Mouse (Mus musculus): Measurements from ENCODE around the gene Psenen. TPM values are rescaled to one million over a fixed set of nuclear protein-coding genes. Genes with fewer than 3 reads are reported as not detected.

The Psenen gene
- 10 to 100 TPM; 79.4 to 87.1 TPM for total RNA-seq (2021)
- long read RNA-seq, transcript Psenen-203 (3 exons, 669 nt): minor isoform, 14 of 75 reads
- long read RNA-seq, transcript Psenen-201 (4 exons, 708 nt): major isoform, 50 of 75 reads
- long read RNA-seq, transcript Psenen-205 (3 exons, 414 nt): minor isoform, 5 of 75 reads
- long read RNA-seq, partial matches to known transcripts: 2 of 75 reads
- long read RNA-seq, other reads (novel, unspliced or antisense): 4 of 75 reads

DNA sequence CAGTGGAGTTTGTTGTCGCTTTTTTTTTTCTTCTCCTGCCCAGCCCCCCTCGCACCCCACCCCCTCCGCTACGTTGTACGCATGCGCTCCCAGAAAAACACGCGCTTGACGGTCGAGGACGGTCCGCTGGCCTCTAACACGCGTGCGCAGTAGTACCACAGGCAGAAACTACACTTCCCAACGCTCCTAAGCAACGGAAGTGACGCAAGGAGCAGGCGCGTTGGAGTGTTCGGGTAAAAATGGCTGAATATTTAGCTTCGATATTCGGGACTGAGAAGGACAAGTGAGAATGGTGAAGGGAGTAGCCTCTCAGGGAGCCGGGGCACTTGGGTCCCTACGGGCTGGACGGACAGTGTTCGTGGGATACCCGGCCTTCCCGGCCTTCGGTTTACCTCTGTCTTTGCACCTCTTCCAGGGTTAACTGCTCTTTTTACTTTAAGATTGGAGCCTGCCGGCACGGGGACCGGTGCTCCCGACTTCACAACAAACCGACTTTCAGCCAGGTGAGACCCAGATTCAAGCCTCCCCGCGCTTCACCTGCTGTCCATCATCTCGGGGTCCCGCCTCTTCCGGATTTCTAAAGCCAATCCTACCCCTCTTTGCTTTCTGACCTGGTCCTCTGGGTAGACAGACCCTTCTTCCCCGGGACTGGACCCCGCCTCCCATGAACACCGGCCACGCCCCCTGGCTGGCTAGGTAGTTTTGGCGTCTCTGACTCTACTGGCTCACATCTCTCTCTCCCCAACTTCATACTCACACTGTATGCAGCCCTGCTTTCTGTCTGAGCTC lies at the start of gene Psenen, which contains the start of the genes U2af1l4 and Gm49396:
Psenen (minus strand) TSS at position 511 of the 789 bp plus-strand sequence.
U2af1l4 (plus strand) TSS at position 185 of the 789 bp plus-strand sequence.
Gm49396 (plus strand) TSS at position 228 of the 789 bp plus-strand sequence.
- DNase-seq (ENCODE audit: low spot score in 2 of 2): peak; percentile 93 to 96

DNA sequence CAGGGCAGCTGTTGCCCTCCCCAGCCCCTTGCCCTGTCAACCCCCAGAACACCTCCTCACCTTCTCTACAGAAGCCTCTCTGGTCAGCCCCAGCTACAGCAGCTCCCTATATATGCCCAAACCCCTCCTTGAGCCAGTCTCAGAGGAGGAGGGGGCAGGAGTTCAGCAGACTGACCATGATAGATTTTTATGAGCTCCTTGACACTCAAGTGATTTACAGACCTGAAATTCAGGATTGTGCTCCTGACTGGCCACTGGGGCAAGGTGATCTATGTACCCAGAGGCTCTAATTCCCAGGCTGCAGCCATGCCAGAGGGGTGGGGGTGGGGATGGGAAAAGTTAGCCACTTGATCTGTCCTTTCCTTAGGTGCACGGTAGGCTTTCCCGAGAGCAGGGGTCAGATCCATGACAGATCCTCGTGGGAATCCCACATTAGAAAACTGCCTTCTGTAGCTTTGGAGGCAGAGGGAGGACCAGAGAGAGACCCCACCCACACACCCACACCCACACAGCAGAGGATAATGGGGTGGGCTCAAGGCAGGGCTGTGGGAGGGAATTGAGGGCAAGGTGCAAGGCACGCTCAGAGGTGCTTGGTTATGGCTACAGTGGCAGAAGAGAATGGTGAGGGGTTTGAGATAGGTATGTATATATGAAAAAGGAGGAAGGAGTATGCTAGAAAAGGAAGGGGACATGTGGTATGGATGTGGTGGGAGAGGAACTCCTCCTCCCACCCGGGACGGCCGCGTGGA lies 49.4 kb upstream of the Psenen start, which contains the start of gene Upk1a:
Upk1a (minus strand) TSS at position 194 of the 749 bp plus-strand sequence.
- DNase-seq (ENCODE audit: low spot score in 2 of 2): no peak

- no peak for DNase-seq (ENCODE audit: low spot score in 2 of 2)
Observed at GRCm38 (mm10) chr7:30610043-30610442, 46.6 kb upstream of the Psenen start.

DNA sequence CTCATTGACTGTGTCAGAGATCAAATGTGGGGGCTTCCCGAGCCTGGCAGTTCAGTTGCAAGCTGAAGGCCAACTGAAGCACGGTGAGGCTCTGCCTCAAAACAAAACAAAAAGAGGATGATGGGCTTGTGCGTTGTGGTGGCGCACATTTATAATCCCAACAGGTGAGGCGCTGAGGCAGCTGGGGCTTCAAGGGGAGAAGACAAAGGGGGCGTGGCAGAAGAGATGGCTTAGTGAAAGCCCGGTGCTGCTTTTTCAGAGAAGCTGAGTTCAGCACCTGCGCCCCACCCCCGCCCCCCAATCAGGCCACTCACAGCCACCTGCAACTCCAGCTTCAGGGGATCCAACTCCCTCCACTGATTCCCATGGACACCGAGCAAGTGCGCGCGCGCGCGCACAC lies 45.0 kb upstream of the Psenen start:
- no peak for DNase-seq (ENCODE audit: low spot score in 2 of 2)

DNA sequence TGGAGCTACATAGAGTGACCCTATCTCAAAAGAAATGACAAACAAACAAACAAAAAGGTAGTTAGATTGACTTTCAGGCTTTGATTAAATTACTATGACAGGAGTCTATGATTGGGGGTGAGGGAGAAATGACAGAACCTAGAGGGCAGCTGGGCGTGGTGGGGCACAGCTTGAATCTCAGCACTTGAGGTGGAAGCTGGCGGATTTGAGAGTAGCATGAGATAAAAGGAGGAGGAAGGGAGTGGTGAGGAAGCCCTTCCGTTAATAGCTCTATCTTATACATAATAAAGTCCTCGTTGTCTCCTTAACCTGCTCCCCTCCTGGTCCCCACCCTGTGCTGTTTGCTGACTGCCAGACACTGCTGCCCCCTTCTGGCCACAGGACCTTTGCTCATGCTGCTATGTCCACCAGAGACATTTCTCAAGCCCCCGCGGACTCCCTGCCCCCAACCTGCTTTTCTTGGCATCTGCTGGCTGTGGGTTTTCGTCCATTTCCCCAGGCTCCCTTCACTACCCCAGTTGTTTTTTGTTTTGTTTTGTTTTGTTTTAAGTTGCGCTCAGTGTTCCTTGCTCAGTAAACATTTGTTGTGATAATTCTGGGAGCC lies 44.4 kb upstream of the Psenen start:
- peak; percentile 48 to 56 for DNase-seq (ENCODE audit: low spot score in 2 of 2)

GRCm38 (mm10) chr7:30604944-30605343 lies 41.5 kb upstream of the Psenen start:
- no peak for DNase-seq (ENCODE audit: low spot score in 2 of 2)

GRCm38 (mm10) chr7:30604424-30604823 lies 41.0 kb upstream of the Psenen start:
- no peak for DNase-seq (ENCODE audit: low spot score in 2 of 2)

DNA sequence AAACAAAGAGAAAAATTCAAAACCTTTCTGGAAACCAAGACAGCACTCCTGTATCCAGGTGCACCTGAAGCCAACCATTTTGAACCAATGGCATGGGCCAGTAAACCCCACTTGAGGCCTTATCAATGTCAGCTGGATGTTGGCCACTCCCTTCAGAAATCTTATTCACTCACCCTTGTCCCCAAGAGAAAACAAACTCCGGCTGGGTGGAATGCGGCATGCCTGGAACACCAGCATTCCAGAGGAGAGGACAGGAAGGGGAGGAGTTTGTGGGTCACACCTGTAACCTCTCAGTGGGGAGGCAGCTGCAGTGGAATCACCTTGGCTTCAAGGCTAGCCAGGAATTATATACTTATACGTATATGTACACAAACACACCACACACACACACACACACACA lies 39.2 kb upstream of the Psenen start:
- DNase-seq (ENCODE audit: low spot score in 2 of 2): no peak

DNA sequence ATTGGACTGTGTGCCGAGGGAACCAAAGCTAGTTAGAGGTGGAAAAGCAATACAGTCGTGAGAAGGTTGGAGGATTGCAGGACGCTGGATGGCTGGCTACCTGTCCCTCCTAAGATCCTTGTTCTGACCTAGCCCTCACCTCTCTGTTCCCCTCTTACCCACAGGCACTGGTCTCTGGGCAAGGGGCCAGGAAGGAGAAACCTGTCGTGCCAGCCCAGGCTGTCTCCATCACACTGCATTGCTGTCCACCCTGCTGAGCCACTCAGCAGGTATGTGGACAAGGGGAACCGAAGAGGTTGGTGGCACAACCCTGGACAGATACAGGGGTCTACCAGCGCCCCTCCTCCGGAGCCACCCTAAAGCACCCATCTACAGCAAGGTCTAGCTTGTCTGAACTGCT lies 37.2 kb upstream of the Psenen start:
- no peak for DNase-seq (ENCODE audit: low spot score in 2 of 2)

DNA sequence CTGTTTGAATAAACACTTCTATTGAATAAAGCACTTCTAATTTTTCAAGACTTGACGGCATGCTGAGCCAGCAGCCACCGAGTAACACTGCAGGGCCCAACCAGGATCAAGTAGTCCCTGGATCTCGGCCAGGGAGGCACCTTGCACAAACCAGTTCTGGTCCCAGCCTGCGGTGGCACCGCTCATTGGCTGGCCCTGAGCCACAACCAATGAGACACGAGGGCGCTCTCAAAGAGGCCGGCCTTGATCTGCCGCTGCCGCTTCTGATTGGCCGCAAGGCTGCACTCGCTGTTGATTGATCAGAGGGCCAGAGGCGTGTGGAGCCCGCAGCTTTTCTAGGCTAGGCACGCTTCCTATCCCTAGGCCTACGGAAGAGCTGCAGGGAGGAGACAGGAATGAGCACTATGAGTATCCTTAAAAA lies 36.5 kb upstream of the Psenen start:
- peak; percentile 89 to 92 for DNase-seq (ENCODE audit: low spot score in 2 of 2)

- DNase-seq (ENCODE audit: low spot score in 2 of 2): no peak
Observed at GRCm38 (mm10) chr7:30598786-30599185, 35.4 kb upstream of the Psenen start, which contains the start of gene Zbtb32. TSS of gene Zbtb32 (minus strand) at chr7:30598909.

DNA sequence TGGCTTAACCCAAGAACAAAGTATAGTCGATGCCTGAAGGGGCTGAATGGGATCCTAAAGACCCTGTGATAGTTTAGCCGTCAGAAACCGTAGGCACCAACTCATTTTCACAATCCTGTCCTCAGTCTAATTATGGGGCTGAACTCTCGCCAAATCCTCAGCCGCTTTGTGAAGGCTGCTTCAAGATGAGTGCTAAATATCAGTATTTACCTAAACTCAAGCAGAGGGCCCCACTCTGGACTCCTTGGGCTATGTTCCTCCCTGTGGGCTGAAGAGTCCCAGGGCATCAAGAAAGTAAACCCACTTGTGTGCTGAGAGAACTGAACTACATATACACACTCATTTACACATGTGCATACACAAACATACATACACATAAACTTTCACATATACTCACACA lies 33.4 kb upstream of the Psenen start:
- no peak for DNase-seq (ENCODE audit: low spot score in 2 of 2)

- DNase-seq (ENCODE audit: low spot score in 2 of 2): no peak
Observed at GRCm38 (mm10) chr7:30596093-30596492, 32.7 kb upstream of the Psenen start.

DNA sequence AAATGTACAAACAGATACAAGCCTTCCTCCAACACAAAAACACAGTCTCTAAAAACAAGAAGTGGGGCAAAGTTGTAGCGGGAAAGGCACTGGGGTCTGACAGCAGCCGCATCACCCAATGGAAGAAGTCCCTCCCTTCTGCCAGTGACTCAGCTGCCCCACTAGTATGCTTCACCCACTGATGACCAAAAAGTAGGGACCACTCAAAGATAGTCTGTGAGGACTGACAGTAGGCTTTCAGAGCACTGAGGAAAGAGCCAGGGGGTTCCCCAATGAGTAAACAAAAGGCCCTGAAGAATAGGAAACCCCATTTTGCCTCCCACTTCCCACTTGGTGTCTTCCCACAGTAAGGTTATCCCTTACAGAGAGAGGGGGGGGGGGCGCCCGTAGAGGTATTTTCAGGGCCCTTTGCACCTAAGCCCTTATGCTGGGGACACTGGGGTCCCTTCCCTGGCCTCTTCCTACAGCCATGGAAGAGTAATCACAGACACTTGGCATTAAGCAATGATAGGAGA lies 31.1 kb upstream of the Psenen start:
- no peak for DNase-seq (ENCODE audit: low spot score in 2 of 2)

DNA sequence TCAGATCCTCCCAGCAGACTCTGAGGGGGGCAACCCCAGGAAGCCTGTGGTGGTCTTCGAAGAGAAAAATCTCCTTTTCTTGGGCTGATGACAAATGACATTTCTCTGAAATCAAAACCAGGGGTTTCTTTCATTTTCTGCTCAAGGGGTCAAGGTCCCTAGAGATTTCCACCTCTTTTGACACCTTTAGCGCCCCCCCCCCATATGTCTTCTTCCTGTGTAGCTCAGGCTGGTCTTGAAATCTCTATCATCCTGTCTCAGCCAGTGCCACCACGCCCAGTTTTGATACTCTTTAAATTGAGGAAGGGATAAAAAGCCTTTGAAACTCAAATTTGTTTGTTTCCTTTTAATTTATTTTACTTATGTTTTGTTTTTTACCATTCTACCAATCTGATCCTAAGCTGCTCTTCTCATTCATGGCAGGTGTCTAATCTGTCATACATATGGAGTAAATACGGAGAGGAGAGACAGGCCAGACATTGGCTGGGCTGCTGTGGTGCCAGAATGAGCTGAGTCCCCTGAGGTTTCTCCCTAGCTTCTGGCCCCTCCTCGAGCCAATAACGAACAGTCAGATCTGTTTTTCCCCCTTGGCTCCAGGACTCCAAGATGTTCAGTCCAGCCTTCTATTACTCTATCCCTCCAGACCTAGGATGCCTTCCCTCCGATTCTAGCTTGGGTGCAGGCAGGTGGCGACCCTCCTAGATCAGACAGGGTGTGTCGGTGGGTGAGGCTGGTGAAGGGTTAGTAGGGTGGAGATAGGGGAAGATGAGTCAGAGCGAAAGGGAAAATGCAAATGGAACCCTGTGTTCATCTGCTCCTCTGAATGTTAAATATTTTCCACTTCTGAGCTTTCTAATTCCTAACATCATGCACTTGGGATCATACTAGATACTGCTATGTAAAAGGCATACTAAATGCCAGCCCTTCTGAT lies 30.4 kb upstream of the Psenen start:
- no peak for DNase-seq (ENCODE audit: low spot score in 2 of 2)

- no peak for DNase-seq (ENCODE audit: low spot score in 2 of 2)
Observed at GRCm38 (mm10) chr7:30592772-30593423, 29.5 kb upstream of the Psenen start.

- no peak for DNase-seq (ENCODE audit: low spot score in 2 of 2)
Observed at GRCm38 (mm10) chr7:30591605-30591951, 28.2 kb upstream of the Psenen start.

DNA sequence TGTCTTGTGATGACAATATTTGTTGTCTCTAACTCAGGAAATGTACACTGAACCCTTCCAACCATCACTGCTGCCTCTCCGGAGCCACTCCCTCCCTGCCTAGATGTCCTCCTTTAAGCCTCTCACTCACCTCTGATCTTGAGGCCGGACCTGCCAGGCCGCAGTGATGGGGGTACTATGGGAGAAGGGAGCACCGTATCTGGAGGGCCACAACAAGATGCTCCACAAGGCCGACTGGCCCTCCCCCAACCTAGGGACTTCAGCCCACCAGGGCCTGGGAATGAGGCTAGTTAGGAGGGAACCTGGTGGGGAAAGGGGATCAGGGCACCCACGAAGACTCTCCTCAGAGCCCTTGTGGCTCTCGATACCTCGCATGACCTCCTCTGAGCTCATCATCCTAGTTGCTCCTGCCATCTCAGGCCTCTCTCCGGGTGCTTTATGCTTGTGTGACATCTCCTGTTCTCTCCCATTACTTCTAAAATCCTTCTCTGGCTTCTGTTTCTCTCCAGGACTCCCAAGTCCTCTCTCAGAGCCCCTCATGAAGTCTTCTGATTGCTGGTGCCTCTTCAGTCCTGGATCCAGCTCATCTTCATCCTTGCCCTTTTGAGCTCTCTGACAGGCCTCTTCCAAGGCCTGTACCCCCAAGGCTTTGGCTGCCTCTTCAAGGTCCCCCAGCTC lies 27.6 kb upstream of the Psenen start:
- DNase-seq (ENCODE audit: low spot score in 2 of 2): no peak

Data from layer of hippocampus, postnatal 10 days (tissue).